Mouse (Mus musculus): ENCODE data around the gene Farsa. TPM values are rescaled to one million over a fixed set of nuclear protein-coding genes. Genes with fewer than 3 reads are reported as not detected.
"Not testable (repeated sequence)": the region's sequence is repeated elsewhere in the genome, so short reads cannot be mapped to it uniquely, and the experiment has no call there.

Farsa gene
- polyA plus RNA-seq, 1 experiment from 2014 or later, result 98.6 TPM

GRCm38 (mm10) chr8:84822723-84823122, 34.1 kb upstream of the Farsa start, which contains the start of gene Dand5:
TSS of gene Dand5 (minus strand) at chr8:84822823.
- Histone ChIP-seq H3K4me3 (no peak within 1 kb of the TSS), H3K4me1 (peaks cover 53% of the 10 kb centered on the region), H3K27ac (no peak within 1 kb of the TSS), H3K9me3 (replicated peaks) (no peaks in the 10 kb centered on the region), H3K36me3 (no peaks in the 10 kb centered on the region), H3K9ac (no peak within 1 kb of the TSS), H3K27me3 (replicated peaks) (no peaks in the 10 kb centered on the region), H3K4me2 (peak within 1 kb of the TSS; percentile 51)
- 57% methylated on average over 3 of the region's 3 CpGs for WGBS (ENCODE audit: insufficient replicate concordance)
- ATAC-seq, result no peak

GRCm38 (mm10) chr8:84823653-84824052, 33.1 kb upstream of the Farsa start:
- Histone ChIP-seq H3K9ac (0 out of 2 replicates have a peak overlapping the region, but pooled peaks have one; percentile 3), H3K4me3 (no peak overlapping the region), H3K4me2 (peak overlapping the region; percentile 51), H3K9me3 (replicated peaks) (no peaks in the 10 kb centered on the region), H3K27me3 (replicated peaks) (no peaks in the 10 kb centered on the region), H3K27ac (no peak overlapping the region), H3K4me1 (peaks cover 53% of the 10 kb centered on the region), H3K36me3 (no peaks in the 10 kb centered on the region)
- ATAC-seq, result peak; percentile 65
- WGBS (ENCODE audit: insufficient replicate concordance), result 4% methylated on average over 18 of the region's 18 CpGs

- H3K9ac ChIP-seq, result peak overlapping the region; percentile 46
- H3K4me1 ChIP-seq, result peaks cover 59% of the 10 kb centered on the region
- H3K27me3 ChIP-seq (replicated peaks), result no peaks in the 10 kb centered on the region
- 0 out of 2 replicates have a peak, but pooled peaks cover 5% of the 10 kb centered on the region for H3K36me3 ChIP-seq
- 0 out of 2 replicates have a peak overlapping the region, but pooled peaks have one; percentile 7 for H3K4me3 ChIP-seq
- peak overlapping the region; percentile 51 for H3K4me2 ChIP-seq
- ATAC-seq, result peak; percentile 53
- peak overlapping the region; percentile 81 for H3K27ac ChIP-seq
- 27% methylated on average over 4 of the region's 4 CpGs for WGBS (ENCODE audit: insufficient replicate concordance)
- no peaks in the 10 kb centered on the region for H3K9me3 ChIP-seq (replicated peaks)
Measured at GRCm38 (mm10) chr8:84825636-84826035, 31.2 kb upstream of the Farsa start.

GRCm38 (mm10) chr8:84826518-84826917, 30.3 kb upstream of the Farsa start:
- Histone ChIP-seq H3K4me1 (peaks cover 63% of the 10 kb centered on the region), H3K9ac (peak overlapping the region; percentile 22; the same call in 1 of the 2 replicates), H3K4me2 (peak overlapping the region; percentile 51; the same call in 1 of the 2 replicates)
- H3K36me3 ChIP-seq; H3K27me3 ChIP-seq (replicated peaks); H3K9me3 ChIP-seq (replicated peaks); H3K4me3 ChIP-seq; H3K27ac ChIP-seq: not testable (repeated sequence)
- 37% methylated on average over 2 of the region's 2 CpGs for WGBS (ENCODE audit: insufficient replicate concordance)
- peak; percentile 59 for ATAC-seq

GRCm38 (mm10) chr8:84831490-84831889, 25.3 kb upstream of the Farsa start, which contains the start of gene Gadd45gip1:
TSS of gene Gadd45gip1 (plus strand) at chr8:84831522.
- Histone ChIP-seq H3K4me2 (peak within 1 kb of the TSS; percentile 79), H3K9me3 (replicated peaks) (no peaks in the 10 kb centered on the region), H3K27me3 (replicated peaks) (no peaks in the 10 kb centered on the region), H3K4me3 (peak within 1 kb of the TSS; percentile 97), H3K9ac (peak within 1 kb of the TSS; percentile 99), H3K4me1 (peaks cover 58% of the 10 kb centered on the region), H3K27ac (peak within 1 kb of the TSS; percentile 96), H3K36me3 (peaks cover 38% of the 10 kb centered on the region)
- ATAC-seq, result peak; percentile 31; the same call in 1 of the 2 replicates
- 31% methylated on average over 11 of the region's 11 CpGs for WGBS (ENCODE audit: insufficient replicate concordance)

- no peaks in the 10 kb centered on the region for H3K9me3 ChIP-seq (replicated peaks)
- WGBS (ENCODE audit: insufficient replicate concordance), result under 1% methylated on average over 59 of the region's 59 CpGs
- H3K36me3 ChIP-seq, result peaks cover 45% of the 10 kb centered on the region
- peak overlapping the region; percentile 96 for H3K27ac ChIP-seq
- peak overlapping the region; percentile 79 for H3K4me2 ChIP-seq
- ATAC-seq, result peak; percentile 82
- H3K27me3 ChIP-seq (replicated peaks), result no peaks in the 10 kb centered on the region
- H3K4me1 ChIP-seq, result peaks cover 58% of the 10 kb centered on the region
- peak overlapping the region; percentile 97 for H3K4me3 ChIP-seq
- peak overlapping the region; percentile 99 for H3K9ac ChIP-seq
Measured at GRCm38 (mm10) chr8:84832034-84832717, 24.6 kb upstream of the Farsa start.

GRCm38 (mm10) chr8:84832759-84833742, 23.7 kb upstream of the Farsa start:
- H3K4me2 ChIP-seq, result peak overlapping the region; percentile 79
- WGBS (ENCODE audit: insufficient replicate concordance), result 38% methylated on average over 10 of the region's 10 CpGs

GRCm38 (mm10) chr8:84834002-84834865, 22.6 kb upstream of the Farsa start:
- Histone ChIP-seq H3K27me3 (replicated peaks) (no peaks in the 10 kb centered on the region), H3K9ac (peak overlapping the region; percentile 99), H3K4me2 (peak overlapping the region; percentile 79), H3K36me3 (peaks cover 65% of the 10 kb centered on the region), H3K9me3 (replicated peaks) (no peaks in the 10 kb centered on the region), H3K27ac (peak overlapping the region; percentile 96), H3K4me3 (peak overlapping the region; percentile 97), H3K4me1 (peaks cover 76% of the 10 kb centered on the region)
- WGBS (ENCODE audit: insufficient replicate concordance), result 82% methylated on average over 19 of the region's 19 CpGs
- no peak for ATAC-seq

More at GRCm38 (mm10) chr8:84832759-84833742, 23.7 kb upstream of the Farsa start:
- no peak for ATAC-seq
- H3K27me3 ChIP-seq (replicated peaks), result no peaks in the 10 kb centered on the region
- H3K9ac ChIP-seq, result peak overlapping the region; percentile 99
- peak overlapping the region; percentile 96 for H3K27ac ChIP-seq
- peaks cover 53% of the 10 kb centered on the region for H3K36me3 ChIP-seq
- H3K4me1 ChIP-seq, result peaks cover 64% of the 10 kb centered on the region
- H3K4me3 ChIP-seq, result peak overlapping the region; percentile 97
- H3K9me3 ChIP-seq (replicated peaks), result no peaks in the 10 kb centered on the region

GRCm38 (mm10) chr8:84834866-84835855, 21.6 kb upstream of the Farsa start:
- H3K4me3 ChIP-seq, result peak overlapping the region; percentile 97
- H3K9ac ChIP-seq, result peak overlapping the region; percentile 88
- H3K27ac ChIP-seq, result peak overlapping the region; percentile 96
- 75% methylated on average over 10 of the region's 10 CpGs for WGBS (ENCODE audit: insufficient replicate concordance)
- peak overlapping the region; percentile 81 for H3K4me2 ChIP-seq
- peaks cover 78% of the 10 kb centered on the region for H3K4me1 ChIP-seq
- peaks cover 64% of the 10 kb centered on the region for H3K36me3 ChIP-seq
- no peaks in the 10 kb centered on the region for H3K27me3 ChIP-seq (replicated peaks)
- H3K9me3 ChIP-seq (replicated peaks), result no peaks in the 10 kb centered on the region
- ATAC-seq, result no peak

- Histone ChIP-seq H3K4me3 (peak overlapping the region; percentile 81), H3K36me3 (peaks cover 77% of the 10 kb centered on the region), H3K4me1 (peaks cover 87% of the 10 kb centered on the region), H3K4me2 (peak overlapping the region; percentile 81), H3K27ac (peak overlapping the region; percentile 96), H3K9me3 (replicated peaks) (no peaks in the 10 kb centered on the region), H3K9ac (peak overlapping the region; percentile 88), H3K27me3 (replicated peaks) (no peaks in the 10 kb centered on the region)
- no peak for ATAC-seq
- 74% methylated on average over 8 of the region's 8 CpGs for WGBS (ENCODE audit: insufficient replicate concordance)
Measured at GRCm38 (mm10) chr8:84837149-84837911, 19.5 kb upstream of the Farsa start.
